Mouse (Mus musculus) heart, embryonic 15.5 days (tissue): ENCODE measurements at regions not wholly inside any gene's neighbourhood (a gene's known extent, or its start where the extent isn't known, plus 50 kb on each side); places are given as distances from the start of the nearest gene placed in this dataset.

Experiments used
- ATAC-seq: fragments of 200-750 bp; cut with Nextera tagmentation; replicated peaks from 2 replicates; pipeline ENCODE4 v1.8.0; 2017; ENCODE audit warnings: low read depth, moderate TSS enrichment; ENCODE audit not compliant: insufficient number of reproducible peaks, insufficient read depth, low FRiP score
- H3K27ac ChIP-seq: fragments of 300-500 bp; sonication (generic); 2 replicates; pipeline ENCODE4 v1.5.1; 2015; ENCODE audit warnings: mild to moderate bottlenecking, inconsistent platforms
- H3K27me3 ChIP-seq: fragments of 300-500 bp; sonication (generic); 2 replicates; pipeline ENCODE4 v1.6.1; 2015; ENCODE audit warnings: inconsistent platforms
- H3K36me3 ChIP-seq: fragments of 300-500 bp; sonication (generic); 2 replicates; pipeline ENCODE4 v1.6.1; 2015; ENCODE audit warnings: mild to moderate bottlenecking, inconsistent platforms
- H3K4me1 ChIP-seq: fragments of 300-500 bp; sonication (generic); replicated peaks from 2 replicates; pipeline ENCODE4 v1.6.1; 2015; ENCODE audit warnings: inconsistent platforms
- H3K4me2 ChIP-seq: fragments of 300-500 bp; sonication (generic); 2 replicates; pipeline ENCODE4 v1.6.1; 2015; ENCODE audit warnings: inconsistent platforms, mild to moderate bottlenecking, moderate library complexity
- H3K4me3 ChIP-seq: fragments of 300-500 bp; sonication (generic); 2 replicates; pipeline ENCODE4 v1.5.1; 2015; ENCODE audit warnings: mild to moderate bottlenecking, inconsistent platforms
- H3K9ac ChIP-seq: fragments of 300-500 bp; sonication (generic); 2 replicates; pipeline ENCODE4 v1.6.1; 2015; ENCODE audit warnings: mild to moderate bottlenecking, inconsistent platforms
- H3K9me3 ChIP-seq: fragments of 300-500 bp; sonication (generic); replicated peaks from 2 replicates; pipeline ENCODE4 v1.6.1; 2016; ENCODE audit warnings: inconsistent platforms
- WGBS: fragments of 180-500 bp; shearing (Covaris S2); methylation state at CpG from one replicate; pipeline ENCODE4 v1.1.7; 2015; ENCODE audit warnings: mixed read lengths; 5-methylcytosine and 5-hydroxymethylcytosine counted together

DNA sequence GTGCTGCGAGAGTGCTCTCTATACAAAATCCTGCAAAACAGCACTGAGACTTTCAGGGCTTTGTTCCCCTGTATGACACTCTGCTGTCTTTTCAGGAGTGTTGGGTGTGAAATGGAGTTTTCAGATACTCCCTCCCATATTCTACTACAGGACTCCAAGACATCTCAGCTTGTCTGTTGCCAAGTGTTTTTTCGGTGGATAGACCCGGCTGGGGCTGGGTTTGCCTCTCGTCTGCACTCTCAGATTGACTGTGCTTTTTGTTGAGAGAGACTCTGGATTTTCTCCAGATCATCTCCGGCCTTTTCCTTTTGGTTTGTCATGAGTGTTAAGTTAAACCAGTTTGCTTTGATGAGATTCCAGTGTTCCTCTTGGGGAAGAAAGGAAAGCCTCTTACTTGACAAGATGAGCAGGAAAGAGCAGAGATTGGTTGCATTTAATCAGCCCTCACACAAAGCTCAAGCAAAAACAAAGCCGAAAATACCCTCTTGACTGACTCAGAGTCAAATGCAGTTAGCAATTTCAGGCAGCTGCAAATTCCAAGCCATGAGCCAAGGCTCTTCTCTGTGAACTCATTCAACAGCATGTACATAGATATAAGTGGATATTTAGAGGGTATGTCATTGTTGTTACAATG lies 219.3 kb upstream of the Veph1 start:
- 0 out of 2 replicates have a peak, but pooled peaks have one; percentile 14 for ATAC-seq
- no peaks in the 10 kb centered on the region for H3K27me3 ChIP-seq
- H3K9me3 ChIP-seq = no peaks in the 10 kb centered on the region
- H3K27ac ChIP-seq = peak overlapping the region; percentile 53
- H3K9ac ChIP-seq = no peak overlapping the region
- WGBS = 39% methylated on average over 6 of the region's 6 CpGs
- no peak overlapping the region for H3K4me3 ChIP-seq
- peaks cover 9% of the 10 kb centered on the region; the same call in 1 of the 2 replicates for H3K4me1 ChIP-seq
- H3K4me2 ChIP-seq = no peak overlapping the region
- H3K36me3 ChIP-seq = no peaks in the 10 kb centered on the region

DNA sequence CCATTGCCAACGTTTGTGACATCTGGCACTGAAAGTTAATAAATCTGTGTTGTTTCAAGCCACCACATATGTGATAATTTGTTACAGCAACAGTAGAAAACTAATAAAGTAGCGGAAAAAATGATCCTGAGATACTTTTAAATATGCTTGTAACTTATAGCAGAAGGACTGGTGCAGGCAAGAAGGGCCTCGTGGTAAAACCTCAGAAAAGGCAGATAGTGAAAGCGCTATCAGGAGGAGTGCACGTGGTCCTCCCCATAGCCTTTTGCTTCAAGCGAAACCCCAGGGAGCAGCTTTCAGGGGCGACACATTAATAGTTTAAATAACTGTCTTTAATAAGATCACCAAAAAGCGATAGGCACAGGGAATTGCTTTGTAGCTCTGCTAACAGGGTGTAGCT lies 217.9 kb upstream of the Veph1 start:
- 85% methylated on average over 8 of the region's 8 CpGs for WGBS
- H3K9me3 ChIP-seq = no peaks in the 10 kb centered on the region
- no peak overlapping the region for H3K27ac ChIP-seq
- H3K4me3 ChIP-seq = no peak overlapping the region
- no peak overlapping the region for H3K9ac ChIP-seq
- no peak overlapping the region for H3K4me2 ChIP-seq
- H3K27me3 ChIP-seq = no peaks in the 10 kb centered on the region
- ATAC-seq = no peak
- H3K36me3 ChIP-seq = no peaks in the 10 kb centered on the region
- peaks cover 7% of the 10 kb centered on the region; the same call in 1 of the 2 replicates for H3K4me1 ChIP-seq

DNA sequence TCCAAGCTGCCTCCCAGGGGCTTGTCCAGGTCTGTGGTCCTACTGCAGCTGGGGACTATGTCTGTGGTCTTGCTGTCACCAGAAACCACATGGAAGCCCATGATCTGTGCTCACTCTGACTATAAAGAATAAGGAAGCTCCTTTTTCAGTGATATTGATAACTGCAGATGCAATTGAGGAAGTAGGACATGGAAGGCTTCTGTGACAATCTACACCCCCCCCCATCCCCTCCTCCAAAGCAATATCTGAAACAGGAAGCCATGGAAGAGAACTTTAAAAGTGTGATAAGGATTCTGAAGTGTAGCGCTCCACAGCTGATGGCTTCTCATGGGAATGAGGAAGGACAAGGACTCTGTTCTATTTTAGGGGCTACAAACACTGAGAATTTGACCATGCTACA lies 215.8 kb upstream of the Veph1 start:
- 43% methylated on average over 1 of the region's 1 CpGs for WGBS
- Histone ChIP-seq H3K4me3 (no peak overlapping the region), H3K9me3 (no peaks in the 10 kb centered on the region)

DNA sequence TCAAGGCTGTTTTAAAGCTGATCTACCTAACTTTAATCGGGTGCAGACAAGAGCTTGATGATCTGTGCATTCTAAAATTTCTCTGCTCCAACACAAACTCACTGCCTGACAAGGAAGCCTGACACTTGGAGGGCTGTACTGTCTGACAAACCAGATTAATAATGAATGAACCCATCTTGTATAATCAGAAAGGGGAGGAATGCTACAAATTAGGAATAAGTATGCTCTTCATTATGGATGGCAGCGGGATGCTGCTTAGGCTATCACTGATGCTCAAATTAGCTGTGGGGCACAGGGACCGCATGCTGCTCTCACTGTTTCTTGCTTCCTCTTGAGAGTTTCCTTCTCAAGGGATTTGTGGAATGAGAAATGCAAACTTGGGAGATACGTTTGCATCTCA lies 213.8 kb upstream of the Veph1 start:
- whole genome bisulfite sequencing = 70% methylated on average over 4 of the region's 4 CpGs

More for the DNA sequence above, 215.8 kb upstream of the Veph1 start:
- H3K27ac ChIP-seq = no peak overlapping the region
- ATAC-seq = no peak
- H3K4me1 ChIP-seq = peaks cover 7% of the 10 kb centered on the region; the same call in 1 of the 2 replicates
- H3K9ac ChIP-seq = no peak overlapping the region
- no peaks in the 10 kb centered on the region for H3K36me3 ChIP-seq
- no peak overlapping the region for H3K4me2 ChIP-seq
- H3K27me3 ChIP-seq = no peaks in the 10 kb centered on the region

DNA sequence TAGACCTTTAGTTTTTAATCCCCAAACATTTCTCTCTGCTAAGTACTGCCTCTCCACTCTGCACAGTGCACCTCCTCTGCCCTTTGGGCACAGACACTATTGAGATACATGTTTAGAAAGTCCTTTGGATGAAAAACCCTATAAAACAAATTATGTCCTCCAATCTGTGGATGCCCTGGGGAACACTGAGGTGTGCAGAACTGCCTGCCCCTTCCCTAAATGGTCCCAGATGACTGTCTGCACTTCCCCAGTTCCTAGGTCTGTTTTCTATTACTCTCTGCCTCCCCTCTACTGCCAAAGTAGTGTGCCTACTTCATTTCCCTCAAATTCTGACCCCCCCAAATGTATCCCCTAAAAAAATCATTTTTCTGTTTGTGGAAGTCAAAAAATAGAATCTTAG lies 209.5 kb upstream of the Veph1 start:
- no peak overlapping the region for H3K9ac ChIP-seq
- no peak overlapping the region for H3K4me3 ChIP-seq
- no peaks in the 10 kb centered on the region for H3K36me3 ChIP-seq
- H3K9me3 ChIP-seq = no peaks in the 10 kb centered on the region
- no peak overlapping the region for H3K27ac ChIP-seq
- no peak for ATAC-seq
- no peak overlapping the region for H3K4me2 ChIP-seq
- H3K4me1 ChIP-seq = 0 out of 2 replicates have a peak, but pooled peaks cover 3% of the 10 kb centered on the region
- H3K27me3 ChIP-seq = no peaks in the 10 kb centered on the region

More for the DNA sequence above, 213.8 kb upstream of the Veph1 start:
- Histone ChIP-seq H3K4me1 (0 out of 2 replicates have a peak, but pooled peaks cover 10% of the 10 kb centered on the region), H3K4me3 (no peak overlapping the region), H3K36me3 (no peaks in the 10 kb centered on the region), H3K27me3 (no peaks in the 10 kb centered on the region), H3K27ac (no peak overlapping the region), H3K4me2 (no peak overlapping the region), H3K9me3 (no peaks in the 10 kb centered on the region), H3K9ac (no peak overlapping the region)
- no peak for ATAC-seq

DNA sequence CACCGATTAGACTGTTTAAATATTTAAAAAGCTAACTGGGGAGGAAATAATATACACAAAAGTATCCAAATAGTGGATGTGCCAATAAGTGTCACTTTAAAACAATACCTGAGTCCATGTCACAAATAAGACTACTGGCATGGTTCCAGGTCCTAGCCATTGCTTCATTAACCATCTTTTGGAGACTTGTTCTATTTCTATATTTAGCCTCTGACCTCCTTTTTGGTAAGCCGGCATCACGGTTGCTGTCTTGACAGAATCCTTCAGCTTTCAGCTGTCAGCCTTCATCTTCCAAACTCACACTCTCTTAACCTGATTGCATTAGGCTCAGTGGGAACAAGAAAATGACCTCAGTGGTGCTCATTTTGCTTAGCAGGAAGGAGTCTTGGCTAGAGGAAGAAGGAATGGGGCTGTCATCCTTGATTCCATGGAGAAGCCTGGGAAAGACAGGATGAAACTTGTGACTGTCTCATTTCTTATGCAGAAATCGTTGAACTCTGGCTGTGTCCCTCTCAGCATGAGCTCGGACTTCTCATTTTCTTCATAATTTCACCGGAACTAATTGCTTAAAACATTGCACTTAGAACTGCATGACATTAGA lies 208.9 kb upstream of the Veph1 start:
- no peak overlapping the region for H3K4me2 ChIP-seq
- H3K9me3 ChIP-seq = no peaks in the 10 kb centered on the region
- H3K27me3 ChIP-seq = no peaks in the 10 kb centered on the region
- ATAC-seq = no peak
- no peaks in the 10 kb centered on the region for H3K36me3 ChIP-seq
- no peak overlapping the region for H3K27ac ChIP-seq
- no peak overlapping the region for H3K4me3 ChIP-seq
- H3K9ac ChIP-seq = no peak overlapping the region
- WGBS = 66% methylated on average over 6 of the region's 6 CpGs
- H3K4me1 ChIP-seq = 0 out of 2 replicates have a peak, but pooled peaks cover 3% of the 10 kb centered on the region

DNA sequence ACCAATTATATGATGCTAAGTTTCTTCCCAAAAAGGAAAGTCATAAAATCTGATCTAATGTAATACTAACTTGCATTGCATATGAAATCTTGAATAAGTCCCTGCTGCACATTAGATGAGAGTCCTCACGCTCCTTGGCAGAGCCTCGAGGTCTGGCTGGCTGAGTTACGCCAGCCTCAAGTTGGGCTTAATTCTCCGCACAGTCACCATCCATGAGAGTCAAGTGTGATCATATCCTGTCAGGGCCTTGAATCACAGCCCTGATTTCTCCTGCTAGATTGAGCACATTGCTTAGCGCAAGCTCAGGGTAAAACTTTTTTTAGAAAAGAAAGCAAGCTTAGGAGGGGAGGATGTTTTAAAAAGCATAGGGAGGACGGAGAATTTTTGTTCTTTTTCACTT lies 208.1 kb upstream of the Veph1 start:
- Histone ChIP-seq H3K4me2 (no peak overlapping the region), H3K9ac (no peak overlapping the region), H3K36me3 (no peaks in the 10 kb centered on the region), H3K4me1 (0 out of 2 replicates have a peak, but pooled peaks cover 3% of the 10 kb centered on the region), H3K9me3 (no peaks in the 10 kb centered on the region), H3K27ac (no peak overlapping the region), H3K4me3 (no peak overlapping the region), H3K27me3 (no peaks in the 10 kb centered on the region)
- ATAC-seq = no peak
- 67% methylated on average over 6 of the region's 6 CpGs for WGBS

DNA sequence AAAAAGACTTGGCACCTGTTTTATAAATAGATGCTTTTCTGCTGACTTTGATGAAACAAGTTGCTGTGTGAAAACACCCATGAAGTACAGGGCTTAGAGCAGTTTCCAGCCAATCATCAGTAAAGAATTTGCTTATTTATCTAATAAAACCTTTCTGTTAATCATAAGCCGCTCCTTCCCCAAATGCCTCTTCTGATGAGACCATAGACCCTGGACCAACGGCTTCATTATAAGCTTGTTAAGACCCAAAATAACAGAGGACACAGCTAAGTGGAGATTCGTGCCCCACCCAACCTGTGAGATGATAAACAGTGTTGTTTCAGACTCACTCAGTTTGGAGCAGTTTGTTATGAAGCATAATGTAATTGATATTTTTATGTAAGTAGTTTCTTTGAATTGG lies 207.0 kb upstream of the Veph1 start:
- 82% methylated on average over 3 of the region's 3 CpGs for WGBS
- Histone ChIP-seq H3K36me3 (no peaks in the 10 kb centered on the region), H3K4me1 (0 out of 2 replicates have a peak, but pooled peaks cover 3% of the 10 kb centered on the region), H3K9me3 (no peaks in the 10 kb centered on the region), H3K9ac (no peak overlapping the region), H3K4me3 (no peak overlapping the region), H3K27me3 (no peaks in the 10 kb centered on the region), H3K27ac (no peak overlapping the region), H3K4me2 (no peak overlapping the region)
- no peak for ATAC-seq

DNA sequence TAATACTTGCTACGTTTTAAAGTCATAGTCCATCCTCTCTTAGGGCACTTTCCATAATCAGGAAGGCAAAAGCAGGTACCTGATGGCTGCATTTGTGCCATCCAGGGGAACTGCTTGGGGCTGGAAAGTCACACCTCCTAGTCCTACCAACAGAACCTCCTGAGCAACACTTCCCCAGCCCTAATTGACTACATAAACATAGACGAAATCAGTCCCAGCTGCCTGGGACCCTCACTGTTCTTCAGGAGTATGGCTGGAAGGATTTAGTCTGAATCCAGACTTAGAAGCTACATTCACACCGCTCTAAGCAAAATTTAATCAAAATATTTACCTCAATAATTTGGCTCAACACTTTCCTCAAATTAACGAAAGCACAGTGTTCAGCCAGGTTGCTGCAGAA lies 205.2 kb upstream of the Veph1 start:
- no peaks in the 10 kb centered on the region for H3K36me3 ChIP-seq
- H3K4me1 ChIP-seq = 0 out of 2 replicates have a peak, but pooled peaks cover 3% of the 10 kb centered on the region
- WGBS = 75% methylated on average over 4 of the region's 4 CpGs
- H3K4me3 ChIP-seq = no peak overlapping the region
- no peaks in the 10 kb centered on the region for H3K9me3 ChIP-seq
- no peaks in the 10 kb centered on the region for H3K27me3 ChIP-seq
- no peak overlapping the region for H3K27ac ChIP-seq
- no peak overlapping the region for H3K9ac ChIP-seq
- no peak for ATAC-seq
- H3K4me2 ChIP-seq = no peak overlapping the region

DNA sequence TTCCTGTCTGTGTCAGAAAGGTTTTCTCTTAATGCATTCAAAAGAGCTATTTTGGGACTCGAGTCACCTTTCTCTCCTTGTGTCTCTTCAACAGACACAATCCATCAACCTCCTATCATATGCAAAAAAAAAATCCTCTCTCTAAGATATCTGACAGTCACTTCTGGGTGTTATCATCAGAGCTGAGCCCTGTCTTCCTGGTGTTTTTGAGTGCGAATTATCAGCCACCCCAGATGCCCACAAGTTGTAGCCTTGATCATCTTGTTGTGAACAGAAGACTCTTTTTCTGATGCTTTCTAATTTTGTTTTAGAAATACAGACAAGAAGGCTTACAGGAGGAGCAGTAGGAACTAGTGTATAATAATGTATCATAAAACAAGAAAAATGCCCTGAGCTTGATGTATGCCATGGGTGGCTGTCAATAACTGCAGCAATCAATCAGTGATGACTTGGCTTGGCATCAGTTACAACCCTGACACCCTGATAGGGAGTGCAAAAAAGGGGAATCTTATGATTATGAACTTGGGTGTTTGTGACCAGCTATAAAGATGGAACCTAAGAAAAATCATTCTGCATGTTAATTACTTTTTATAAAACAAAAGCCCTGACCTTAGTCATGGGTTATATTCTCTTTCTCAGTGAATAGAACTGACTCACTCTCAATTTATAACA lies 197.9 kb upstream of the Veph1 start:
- Histone ChIP-seq H3K27me3 (no peaks in the 10 kb centered on the region), H3K4me2 (no peak overlapping the region), H3K9ac (no peak overlapping the region), H3K36me3 (no peaks in the 10 kb centered on the region), H3K4me3 (no peak overlapping the region), H3K4me1 (no peaks in the 10 kb centered on the region), H3K27ac (no peak overlapping the region), H3K9me3 (no peaks in the 10 kb centered on the region)
- 36% methylated on average over 2 of the region's 2 CpGs for WGBS
- no peak for ATAC-seq

DNA sequence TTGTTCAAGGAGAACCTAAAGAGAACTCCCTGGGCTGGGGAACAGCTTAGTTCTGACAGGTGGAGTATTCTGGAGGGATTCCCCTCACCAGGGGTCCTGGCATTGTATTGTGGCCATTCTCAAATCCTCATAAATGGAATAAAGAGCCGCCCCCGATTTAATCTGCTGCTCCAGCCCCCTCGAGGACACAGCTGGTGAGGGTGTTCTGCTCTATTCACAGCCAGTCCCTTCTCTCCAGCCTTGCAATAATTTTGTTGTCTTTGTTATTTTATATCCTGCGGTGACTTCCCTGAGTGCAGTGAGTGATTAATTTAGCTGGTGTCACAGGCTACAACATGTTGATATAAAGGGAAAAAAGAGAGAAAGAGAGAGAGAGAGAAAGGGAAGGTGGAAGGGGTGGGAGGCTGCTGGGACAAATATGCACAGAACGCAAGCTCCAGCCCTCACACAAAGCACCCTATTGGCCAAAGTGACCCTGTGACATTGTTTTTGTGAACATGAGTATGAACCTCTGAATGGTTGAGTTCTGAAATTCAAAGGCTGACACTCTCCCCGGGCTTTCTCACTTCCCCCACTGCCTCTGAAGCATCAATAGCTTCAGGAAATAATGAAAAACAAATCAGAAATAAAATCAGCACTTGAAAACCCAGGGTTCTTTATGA lies 194.2 kb upstream of the Veph1 start:
- no peak for ATAC-seq
- no peaks in the 10 kb centered on the region for H3K27me3 ChIP-seq
- H3K27ac ChIP-seq = no peak overlapping the region
- H3K4me1 ChIP-seq = no peaks in the 10 kb centered on the region
- no peaks in the 10 kb centered on the region for H3K9me3 ChIP-seq
- H3K9ac ChIP-seq = no peak overlapping the region
- H3K4me2 ChIP-seq = no peak overlapping the region
- H3K4me3 ChIP-seq = no peak overlapping the region
- 64% methylated on average over 6 of the region's 6 CpGs for whole genome bisulfite sequencing
- no peaks in the 10 kb centered on the region for H3K36me3 ChIP-seq
